Mouse (Mus musculus) large intestine, adult 2 months (tissue): ENCODE data around the gene Ppp1r15a. TPM values are rescaled to one million over a fixed set of nuclear protein-coding genes. Genes with fewer than 3 reads are reported as not detected.
"Not testable (repeated sequence)": the region's sequence is repeated elsewhere in the genome, so short reads cannot be mapped to it uniquely, and the experiment has no call there.

ENCODE experiments used
- DNase-seq: peaks from one replicate; pipeline ENCODE4 v3.0.0-alpha.2; 2012; ENCODE audit warnings: low read depth, low spot score
- WGBS: fragments of 180-500 bp; shearing (Covaris S2); methylation state at CpG from one replicate; pipeline ENCODE4 v1.1.7; 2018; 5-methylcytosine and 5-hydroxymethylcytosine counted together
- polyA plus RNA-seq: library from polyadenylated mRNA; depleted of rRNA; stranded (reverse); fragments of >200 nt; gene quantifications from 2 replicates; pipeline ENCODE4 v1.2.3, GENCODE M21; 2012; rRNA removed

Gene Ppp1r15a
- polyA plus RNA-seq, 1 experiment = 18.4 TPM

- DNase-seq = no peak
- WGBS = 19% methylated on average over 38 of the region's 38 CpGs
These were observed 37.5 kb downstream of the Ppp1r15a start, which contains the start of gene Dhdh for GRCm38 (mm10) chr7:45488293-45489204. Gene Dhdh (minus strand): TSS chr7:45488805.

- WGBS = 79% methylated on average over 11 of the region's 11 CpGs
These were observed 38.2 kb downstream of the Ppp1r15a start for GRCm38 (mm10) chr7:45487861-45488292.

GRCm38 (mm10) chr7:45486761-45487415, 39.2 kb downstream of the Ppp1r15a start, which contains the start of gene Gm45808:
Gene Gm45808 (minus strand): TSS chr7:45486811.
- DNase-seq = no peak
- 75% methylated on average over 12 of the region's 12 CpGs for WGBS

More at GRCm38 (mm10) chr7:45487861-45488292, 38.2 kb downstream of the Ppp1r15a start:
- no peak for DNase-seq

GRCm38 (mm10) chr7:45486158-45486557, 39.9 kb downstream of the Ppp1r15a start:
- no peak for DNase-seq
- WGBS = 71% methylated on average over 7 of the region's 7 CpGs

- 89% methylated on average over 5 of the region's 5 CpGs for WGBS
- not testable (repeated sequence) for DNase-seq
These were observed 41.1 kb downstream of the Ppp1r15a start for GRCm38 (mm10) chr7:45484985-45485384.

GRCm38 (mm10) chr7:45482166-45482565, 43.9 kb downstream of the Ppp1r15a start:
- DNase-seq = no peak
- WGBS = 90% methylated on average over 1 of the region's 1 CpGs

GRCm38 (mm10) chr7:45481374-45481927, 44.6 kb downstream of the Ppp1r15a start, which contains the start of gene Tulp2:
Gene Tulp2 (plus strand): TSS chr7:45481877.
- DNase-seq = no peak
- WGBS = 54% methylated on average over 15 of the region's 15 CpGs

GRCm38 (mm10) chr7:45480310-45480709, 45.8 kb downstream of the Ppp1r15a start:
- not testable (repeated sequence) for DNase-seq

GRCm38 (mm10) chr7:45478774-45479173, 47.3 kb downstream of the Ppp1r15a start:
- DNase-seq = no peak
- 94% methylated on average over 7 of the region's 7 CpGs for WGBS

More at GRCm38 (mm10) chr7:45480310-45480709, 45.8 kb downstream of the Ppp1r15a start:
- 74% methylated on average over 4 of the region's 4 CpGs for WGBS

- DNase-seq = no peak
- 1% methylated on average over 3 of the region's 3 CpGs for WGBS
These were observed 49.1 kb downstream of the Ppp1r15a start for GRCm38 (mm10) chr7:45477003-45477402.

GRCm38 (mm10) chr7:45476453-45476852, 49.6 kb downstream of the Ppp1r15a start:
- 29% methylated on average over 1 of the region's 1 CpGs for WGBS
- DNase-seq = no peak

- no peak for DNase-seq
- 54% methylated on average over 16 of the region's 16 CpGs for WGBS
These were observed 50.6 kb downstream of the Ppp1r15a start for GRCm38 (mm10) chr7:45475291-45475969.

Other genes starting within 250 kb of the Ppp1r15a start
- gene Slc6a21, start 248.8 kb downstream of the Ppp1r15a start, polyA plus RNA-seq = not detected in 2 replicates
- 182 and 185 TPM in 2 replicates for gene Trpm4, start 192.5 kb downstream of the Ppp1r15a start, polyA plus RNA-seq
- 0.40 and 0.67 TPM in 2 replicates for gene Hrc, start 191.0 kb downstream of the Ppp1r15a start, polyA plus RNA-seq
- gene Ppfia3, start 159.2 kb downstream of the Ppp1r15a start, polyA plus RNA-seq = 47.1 and 70.3 TPM in 2 replicates
- 4.5 and 7.9 TPM in 2 replicates for gene Lin7b, start 155.7 kb downstream of the Ppp1r15a start, polyA plus RNA-seq
- gene Snrnp70, start 130.5 kb downstream of the Ppp1r15a start, polyA plus RNA-seq = 102 and 165 TPM in 2 replicates
- 0.06 TPM in 1 of 2 replicates, not detected in the other for gene Kcna7, start 120.6 kb downstream of the Ppp1r15a start, polyA plus RNA-seq
- 0.10 and 0.16 TPM in 2 replicates for gene Ntf5, start 112.6 kb downstream of the Ppp1r15a start, polyA plus RNA-seq
- gene Lhb, start 105.4 kb downstream of the Ppp1r15a start, polyA plus RNA-seq = not detected in 2 replicates
- 11.2 and 14.7 TPM in 2 replicates for gene Gys1, start 91.4 kb downstream of the Ppp1r15a start, polyA plus RNA-seq
- gene Ruvbl2, start 88.2 kb downstream of the Ppp1r15a start, polyA plus RNA-seq = 70.5 and 70.6 TPM in 2 replicates
- gene Ftl1, start 66.4 kb downstream of the Ppp1r15a start, polyA plus RNA-seq = 1,842 and 2,045 TPM in 2 replicates
- gene Bax, start 59.4 kb downstream of the Ppp1r15a start, polyA plus RNA-seq = 105 and 106 TPM in 2 replicates
- 0.30 TPM in 1 of 2 replicates, not detected in the other for gene Tulp2, start 44.4 kb downstream of the Ppp1r15a start, polyA plus RNA-seq
- not detected in 2 replicates for gene Gm45808, start 39.5 kb downstream of the Ppp1r15a start, polyA plus RNA-seq
- 0.45 and 1.4 TPM in 2 replicates for gene Dhdh, start 37.5 kb downstream of the Ppp1r15a start, polyA plus RNA-seq
- gene Nucb1, start 15.9 kb downstream of the Ppp1r15a start, polyA plus RNA-seq = 384 and 422 TPM in 2 replicates
- 4.0 and 4.6 TPM in 2 replicates for gene Plekha4, start 62 bp upstream of the Ppp1r15a start, polyA plus RNA-seq
- 0.30 and 0.50 TPM in 2 replicates for gene Hsd17b14, start 28.6 kb upstream of the Ppp1r15a start, polyA plus RNA-seq
- 33.8 and 40.9 TPM in 2 replicates for gene Bcat2, start 43.9 kb upstream of the Ppp1r15a start, polyA plus RNA-seq
- 0.25 and 0.29 TPM in 2 replicates for gene Fgf21, start 89.2 kb upstream of the Ppp1r15a start, polyA plus RNA-seq
- 2.5 and 2.7 TPM in 2 replicates for gene Fut1, start 91.0 kb upstream of the Ppp1r15a start, polyA plus RNA-seq
- gene Izumo1, start 95.5 kb upstream of the Ppp1r15a start, polyA plus RNA-seq = 0.07 and 0.25 TPM in 2 replicates
- 5.0 and 5.3 TPM in 2 replicates for gene Rasip1, start 101.2 kb upstream of the Ppp1r15a start, polyA plus RNA-seq
- gene Mamstr, start 113.7 kb upstream of the Ppp1r15a start, polyA plus RNA-seq = 0.77 and 1.3 TPM in 2 replicates
- 11.6 and 64.5 TPM in 2 replicates for gene Fut2, start 140.1 kb upstream of the Ppp1r15a start, polyA plus RNA-seq
- 0.92 and 4.4 TPM in 2 replicates for gene Ntn5, start 157.8 kb upstream of the Ppp1r15a start, polyA plus RNA-seq
- gene Sec1, start 168.1 kb upstream of the Ppp1r15a start, polyA plus RNA-seq = 0.10 and 0.63 TPM in 2 replicates
- 2.7 and 3.6 TPM in 2 replicates for gene Car11, start 173.6 kb upstream of the Ppp1r15a start, polyA plus RNA-seq
- gene Dbp, start 178.8 kb upstream of the Ppp1r15a start, polyA plus RNA-seq = 6.4 and 7.9 TPM in 2 replicates
- 1,707 and 1,915 TPM in 2 replicates for gene Rpl18, start 189.2 kb upstream of the Ppp1r15a start, polyA plus RNA-seq
- gene Sphk2, start 191.7 kb upstream of the Ppp1r15a start, polyA plus RNA-seq = 51.9 and 70.7 TPM in 2 replicates
- gene Fam83e, start 194.9 kb upstream of the Ppp1r15a start, polyA plus RNA-seq = 106 and 117 TPM in 2 replicates
- not detected in 2 replicates for gene Spaca4, start 199.5 kb upstream of the Ppp1r15a start, polyA plus RNA-seq